Mouse (Mus musculus) MEL (cell line): Measurements from ENCODE around the gene Grifin. TPM values are rescaled to one million over a fixed set of nuclear protein-coding genes. Genes with fewer than 3 reads are reported as not detected.

Experiments used
- DNase-seq: peaks from one replicate; pipeline ENCODE4 v3.0.0; 2011; ENCODE audit warnings: low read depth, low spot score
- H3K27ac ChIP-seq: 2 replicates; pipeline ENCODE4 v1.5.1; 2012; ENCODE audit warnings: low read depth, mild to moderate bottlenecking, control low read depth, low read length, moderate library complexity; ENCODE audit not compliant: control insufficient read depth
- H3K27me3 ChIP-seq, 2 experiments: fragments of 150-350 bp in 1 of 2; sonication (generic) in 1 of 2; 2 replicates each; pipeline ENCODE4 v1.6.1; 2012; ENCODE audit warnings: low read length in 2 of 2, mild to moderate bottlenecking in 2 of 2, improper control_type of control experiment in 1 of 2, moderate library complexity in 1 of 2; ENCODE audit not compliant: insufficient read depth in 2 of 2, control insufficient read depth in 1 of 2
- H3K36me3 ChIP-seq, 2 experiments: 2 replicates each; pipeline ENCODE4 v1.6.1; 2012 to 2014; ENCODE audit warnings: low read length in 2 of 2, improper control_type of control experiment in 1 of 2, inconsistent platforms in 1 of 2, mild to moderate bottlenecking in 1 of 2; ENCODE audit not compliant: insufficient read depth in 2 of 2, control insufficient read depth in 1 of 2
- H3K4me1 ChIP-seq, 2 experiments: fragments of 150-350 bp in 1 of 2; sonication (generic) in 1 of 2; 2 replicates each; pipeline ENCODE4 v1.6.1; 2012; ENCODE audit warnings: low read length in 2 of 2, improper control_type of control experiment in 1 of 2, mild to moderate bottlenecking in 1 of 2; ENCODE audit not compliant: insufficient read depth in 2 of 2, control insufficient read depth in 1 of 2
- H3K4me3 ChIP-seq, 2 experiments: fragments of 150-350 bp in 1 of 2; sonication (generic) in 1 of 2; 2 replicates each; pipeline ENCODE4 v1.5.1; 2012; ENCODE audit warnings: low read depth in 2 of 2, low read length in 2 of 2, mild to moderate bottlenecking in 2 of 2, moderate library complexity in 2 of 2, control low read depth in 1 of 2, improper control_type of control experiment in 1 of 2; ENCODE audit not compliant: control insufficient read depth in 1 of 2, insufficient read depth in 1 of 2
- H3K79me2 ChIP-seq: 2 replicates; pipeline ENCODE4 v1.6.1; 2012; ENCODE audit warnings: mild to moderate bottlenecking, low read length, moderate library complexity; ENCODE audit not compliant: control insufficient read depth, poor library complexity, insufficient read depth
- H3K9ac ChIP-seq: 2 replicates; pipeline ENCODE4 v1.6.1; 2012; ENCODE audit warnings: low read depth, mild to moderate bottlenecking, control low read depth, low read length, moderate library complexity; ENCODE audit not compliant: control insufficient read depth, poor library complexity, severe bottlenecking
- H3K9me3 ChIP-seq: fragments of 150-350 bp; sonication (generic); replicated peaks from 2 replicates; pipeline ENCODE4 v1.6.1; 2012; ENCODE audit warnings: mild to moderate bottlenecking, low read length, improper control_type of control experiment, moderate library complexity; ENCODE audit not compliant: insufficient read depth
- BHLHE40 ChIP-seq: IDR thresholded peaks from 2 replicates; pipeline ENCODE4 v1.6.1; 2012; ENCODE audit warnings: low read depth, mild to moderate bottlenecking, inconsistent platforms, low read length, improper control_type of control experiment, borderline replicate concordance
- CHD1 ChIP-seq: IDR thresholded peaks from 2 replicates; pipeline ENCODE4 v1.6.1; 2012; ENCODE audit warnings: low read depth, mild to moderate bottlenecking, inconsistent platforms, low read length, improper control_type of control experiment
- CHD2 ChIP-seq: IDR thresholded peaks from 2 replicates; pipeline ENCODE4 v1.6.1; 2011; ENCODE audit warnings: low read length, improper control_type of control experiment
- E2F4 ChIP-seq: IDR thresholded peaks from 2 replicates; pipeline ENCODE4 v1.6.1; 2011; ENCODE audit warnings: low read depth, low read length, improper control_type of control experiment, borderline replicate concordance
- ELF1 ChIP-seq: IDR thresholded peaks from 2 replicates; pipeline ENCODE4 v1.6.1; 2014; ENCODE audit warnings: low read depth, mild to moderate bottlenecking, inconsistent platforms, low read length, improper control_type of control experiment, moderate library complexity
- EP300 ChIP-seq, 2 experiments: IDR thresholded peaks; 2 replicates each; pipeline ENCODE4 v1.6.1; 2011; ENCODE audit warnings: improper control_type of control experiment in 2 of 2, low read length in 2 of 2, low read depth in 1 of 2, mild to moderate bottlenecking in 1 of 2
- GABPA ChIP-seq: IDR thresholded peaks from 2 replicates; pipeline ENCODE4 v1.6.1; 2012; ENCODE audit warnings: low read depth, mild to moderate bottlenecking, inconsistent platforms, low read length, improper control_type of control experiment, moderate library complexity
- GATA1 ChIP-seq: IDR thresholded peaks from 2 replicates; pipeline ENCODE4 v1.6.1; 2011; ENCODE audit warnings: low read depth, low read length, improper control_type of control experiment
- HCFC1 ChIP-seq: IDR thresholded peaks from 2 replicates; pipeline ENCODE4 v1.6.1; 2012; ENCODE audit warnings: low read depth, mild to moderate bottlenecking, inconsistent platforms, low read length, improper control_type of control experiment, moderate library complexity
- JUND ChIP-seq: IDR thresholded peaks from 2 replicates; pipeline ENCODE4 v1.6.1; 2011; ENCODE audit warnings: low read depth, mild to moderate bottlenecking, improper control_type of control experiment, low read length
- MAX ChIP-seq: IDR thresholded peaks from 2 replicates; pipeline ENCODE4 v1.6.1; 2011; ENCODE audit warnings: low read length, improper control_type of control experiment
- MAZ ChIP-seq: IDR thresholded peaks from 2 replicates; pipeline ENCODE4 v1.6.1; 2012; ENCODE audit warnings: low read depth, mild to moderate bottlenecking, inconsistent platforms, low read length, improper control_type of control experiment
- MXI1 ChIP-seq: IDR thresholded peaks from 2 replicates; pipeline ENCODE4 v1.6.1; 2011; ENCODE audit warnings: mild to moderate bottlenecking, low read depth, low read length, improper control_type of control experiment
- MYB ChIP-seq: IDR thresholded peaks from 2 replicates; pipeline ENCODE4 v1.6.1; 2011; ENCODE audit warnings: mild to moderate bottlenecking, low read depth, low read length, improper control_type of control experiment
- NELFE ChIP-seq: IDR thresholded peaks from 2 replicates; pipeline ENCODE4 v1.6.1; 2011; ENCODE audit warnings: low read depth, low read length, improper control_type of control experiment
- POLR2A ChIP-seq, 2 experiments: IDR thresholded peaks; 2 replicates each; pipeline ENCODE4 v1.6.1; 2011 to 2012; ENCODE audit warnings: low read length in 2 of 2, mild to moderate bottlenecking in 2 of 2, control low read depth in 1 of 2, improper control_type of control experiment in 1 of 2, low read depth in 1 of 2, moderate library complexity in 1 of 2; ENCODE audit not compliant: control insufficient read depth in 1 of 2, insufficient read depth in 1 of 2, poor library complexity in 1 of 2
- POLR2AphosphoS5 ChIP-seq: IDR thresholded peaks from 2 replicates; pipeline ENCODE4 v1.6.1; 2012; ENCODE audit warnings: low read depth, borderline replicate concordance, mild to moderate bottlenecking, inconsistent platforms, low read length, moderate library complexity, mixed read lengths
- RCOR1 ChIP-seq: IDR thresholded peaks from 2 replicates; pipeline ENCODE4 v1.6.1; 2012; ENCODE audit warnings: low read depth, mild to moderate bottlenecking, inconsistent platforms, low read length, improper control_type of control experiment
- SIN3A ChIP-seq: IDR thresholded peaks from 2 replicates; pipeline ENCODE4 v1.6.1; 2012; ENCODE audit warnings: low read length, improper control_type of control experiment, inconsistent platforms
- SMC3 ChIP-seq: IDR thresholded peaks from 2 replicates; pipeline ENCODE4 v1.6.1; 2011; ENCODE audit warnings: low read depth, low read length, improper control_type of control experiment
- TBP ChIP-seq: IDR thresholded peaks from 2 replicates; pipeline ENCODE4 v1.8.0; 2011; ENCODE audit warnings: low read depth, low read length, improper control_type of control experiment
- TCF12 ChIP-seq: IDR thresholded peaks from 2 replicates; pipeline ENCODE4 v1.6.1; 2014; ENCODE audit warnings: low read depth, mild to moderate bottlenecking, inconsistent platforms, low read length, improper control_type of control experiment, moderate library complexity
- UBTF ChIP-seq: IDR thresholded peaks from 2 replicates; pipeline ENCODE4 v1.6.1; 2012; ENCODE audit warnings: low read depth, mild to moderate bottlenecking, inconsistent platforms, low read length, improper control_type of control experiment, moderate library complexity, borderline replicate concordance; ENCODE audit not compliant: insufficient read depth
- ZC3H11A ChIP-seq: IDR thresholded peaks from 2 replicates; pipeline ENCODE4 v1.6.1; 2012; ENCODE audit warnings: low read depth, mild to moderate bottlenecking, inconsistent platforms, low read length, improper control_type of control experiment
- ZMIZ1 ChIP-seq: IDR thresholded peaks from 2 replicates; pipeline ENCODE4 v1.6.1; 2012; ENCODE audit warnings: low read depth, mild to moderate bottlenecking, inconsistent platforms, low read length, improper control_type of control experiment, moderate library complexity
- ZNF384 ChIP-seq: IDR thresholded peaks from 2 replicates; pipeline ENCODE4 v1.6.1; 2012; ENCODE audit warnings: low read depth, mild to moderate bottlenecking, inconsistent platforms, low read length, improper control_type of control experiment
- polyA plus RNA-seq, 2 experiments: library from polyadenylated mRNA; stranded (reverse) in 1 of 2; unstranded in 1 of 2; fragments of >175 nt in 1 of 2; fragments of >200 nt in 1 of 2; gene quantifications; 2 replicates each; pipeline versions ENCODE4 v1.2.1 to v1.2.4; 2012; ENCODE audit warnings: low replicate concordance in 2 of 2, low read depth in 1 of 2; ENCODE audit not compliant: insufficient read length in 2 of 2, insufficient read depth in 1 of 2, missing spikeins in 1 of 2
- total RNA-seq: library from RNA; depleted of rRNA; stranded (reverse); fragments of 300-350 nt; gene quantifications from 2 replicates; pipeline ENCODE4 v1.2.3, GENCODE M21; 2012

The Grifin gene
- total and polyA plus RNA-seq, 3 experiments, result 0.32 TPM; not detected in 2

DNA sequence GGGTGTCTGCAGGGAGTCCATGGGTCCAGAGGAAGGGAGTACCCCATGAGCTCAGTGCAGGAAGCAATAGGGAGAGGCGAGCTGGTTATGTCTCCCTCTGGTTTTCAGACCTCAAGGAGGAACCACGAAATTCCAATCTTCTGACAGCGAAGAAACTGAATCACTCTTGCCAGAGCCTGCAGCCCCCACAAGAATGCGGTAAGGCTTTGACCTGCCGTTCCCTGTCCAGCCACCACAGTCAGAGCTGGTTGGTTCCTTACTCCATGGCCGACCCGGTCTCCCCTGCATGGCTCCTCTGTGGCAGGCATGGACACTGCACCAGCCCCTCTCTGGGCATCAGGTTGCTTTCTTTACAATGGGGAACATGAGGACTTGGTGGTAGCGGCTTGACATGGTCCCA is 39.5 kb upstream of the Grifin start:
- Histone ChIP-seq H3K36me3 (peaks cover 0 to 5% of the 10 kb centered on the region in 2 experiments; a peak in 2 of 4 replicates), H3K79me2 (peaks cover 3% of the 10 kb centered on the region), H3K9ac (no peak overlapping the region), H3K4me3 (no peak overlapping the region), H3K9me3 (no peaks in the 10 kb centered on the region), H3K4me1 (peaks cover 0 to 4% of the 10 kb centered on the region in 2 experiments; a peak in 2 of 4 replicates), H3K27ac (no peak overlapping the region), H3K27me3 (peaks cover 3 to 5% of the 10 kb centered on the region in 2 experiments; a peak in 3 of 4 replicates)
- no peak for DNase-seq
- TF ChIP-seq SIN3A (no peak), MXI1 (no peak), TCF12 (no peak), TBP (no peak), ZNF384 (no peak), UBTF (no peak), POLR2AphosphoS5 (no peak), ZC3H11A (no peak), POLR2A (IDR thresholded peaks at IDR 0.05; ENCODE audit: control insufficient read depth in 1 of 2, insufficient read depth in 1 of 2, low read depth in 1 of 2, low read length in 2 of 2, poor library complexity in 1 of 2) (no peak), ZMIZ1 (no peak), GABPA (no peak), GATA1 (no peak), RCOR1 (no peak), MAZ (no peak), ELF1 (no peak), NELFE (no peak), CHD2 (no peak), BHLHE40 (no peak)

DNA sequence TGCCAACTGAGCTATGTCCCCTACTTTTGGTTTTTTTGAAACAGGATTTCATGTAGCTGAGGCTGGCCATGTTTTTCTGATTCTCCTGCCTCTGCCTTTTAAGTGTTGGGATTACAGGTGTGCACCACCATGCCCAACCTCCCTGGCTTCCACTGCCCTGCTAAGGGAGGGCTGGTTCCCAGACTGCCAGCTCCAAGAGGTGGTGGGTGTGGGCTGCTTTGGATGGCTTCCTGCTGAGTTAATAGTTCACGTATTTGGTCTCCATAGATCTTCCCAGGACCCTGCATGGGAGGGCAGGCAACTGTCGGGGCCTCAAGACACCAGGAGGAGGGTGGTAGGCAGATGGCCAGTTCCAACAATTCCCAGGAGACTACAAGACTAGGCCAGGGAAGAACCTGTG is 37.7 kb upstream of the Grifin start:
- H3K36me3 ChIP-seq, result no peaks in the 10 kb centered on the region
- peaks cover 0 to 3% of the 10 kb centered on the region in 2 experiments; a peak in 2 of 4 replicates for H3K4me1 ChIP-seq
- TF ChIP-seq CHD2 (no peak), MYB (no peak), MAZ (no peak), TBP (no peak), TCF12 (no peak), UBTF (no peak), CHD1 (no peak), SMC3 (no peak), HCFC1 (no peak), JUND (no peak), MAX (no peak), EP300 (IDR thresholded peaks at IDR 0.05; ENCODE audit: low read depth in 1 of 2, low read length in 2 of 2) (no peak), E2F4 (no peak), GABPA (no peak), BHLHE40 (no peak)
- TF ChIP-seq, all 39 proteins: peak for 0
- Histone ChIP-seq H3K4me3 (no peak overlapping the region), H3K9me3 (no peaks in the 10 kb centered on the region), H3K27me3 (peaks cover 3 to 5% of the 10 kb centered on the region in 2 experiments; a peak in 3 of 4 replicates), H3K9ac (no peak overlapping the region), H3K79me2 (no peaks in the 10 kb centered on the region; the same call in 1 of the 2 replicates), H3K27ac (no peak overlapping the region)
- DNase-seq, result no peak
